Mouse (Mus musculus) spleen, adult 2 months (tissue): ENCODE measurements around the gene Nedd4.

Experiments
- CTCF ChIP-seq: fragments of 200-500 bp; IDR thresholded peaks from 2 replicates; pipeline ENCODE4 v1.5.1; 2011; ENCODE audit warnings: mild to moderate bottlenecking, inconsistent platforms; ENCODE audit not compliant: insufficient read depth, insufficient read length, insufficient replicate concordance; ENCODE audit errors: extremely low read depth
- POLR2A ChIP-seq: fragments of 200-500 bp; IDR thresholded peaks from 2 replicates; pipeline ENCODE4 v1.6.1; 2011; ENCODE audit warnings: low read depth, low read length, inconsistent platforms

- TF ChIP-seq POLR2A (no peak), CTCF (no peak)
These were observed 120.0 kb downstream of the Nedd4 start for GRCm38 (mm10) chr9:72782121-72782520.
